In the genomic region with DNA sequence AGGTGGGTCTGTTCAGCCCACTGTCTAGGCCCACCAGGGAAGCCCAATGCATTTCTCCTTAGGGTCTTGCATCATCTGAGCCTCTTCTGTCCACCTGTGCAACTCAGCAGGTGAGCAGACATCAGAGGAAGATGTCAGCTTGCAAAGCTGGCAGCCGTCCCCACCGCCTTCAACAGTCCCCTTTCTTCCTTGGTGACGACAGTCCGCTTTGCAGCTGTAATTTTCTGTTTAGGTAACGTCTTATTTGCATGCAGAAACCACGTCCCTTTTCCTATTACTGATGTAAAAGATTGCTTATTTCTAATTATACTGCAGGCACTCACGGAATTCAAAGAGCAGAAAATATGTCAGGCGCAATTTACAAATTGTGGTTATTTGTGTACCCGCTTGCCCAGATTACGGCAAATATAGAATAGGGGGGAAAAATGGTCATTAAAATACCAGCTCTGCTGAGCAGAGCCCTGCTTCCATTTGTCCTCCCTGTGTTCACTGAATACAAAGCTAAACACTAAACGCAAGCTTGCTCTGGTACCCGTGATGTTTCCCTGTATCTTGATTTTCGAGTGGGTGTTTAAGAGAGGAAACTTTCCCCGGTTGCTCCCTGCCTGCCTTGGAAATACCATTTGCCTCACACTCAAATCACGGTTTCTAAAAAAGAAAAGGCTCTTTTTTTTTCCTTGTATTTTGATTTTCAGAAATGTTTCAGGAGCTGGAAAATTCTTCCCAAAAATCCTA, we compare ENCODE assay signal across 16 mouse cellular contexts.
DNase-seq lines count a peak whose midpoint lies in the region; ATAC-seq lines count a peak whose summit lies in the region.
"Had no signal": no experiment of that assay in that cellular context is flagged by ENCODE, and none has a peak within 500 bp of the region (broad histone marks: within the 10 kb centered on the region; RNA-seq: fewer than 3 reads in every experiment).

No protein-coding gene starts in this region.

- H3K36me3 ChIP-seq in hindbrain, embryonic 12.5 days, result no peaks in the 10 kb centered on the region
- no peaks in the 10 kb centered on the region for H3K36me3 ChIP-seq in hindbrain, embryonic 11.5 days (ENCODE audit: control insufficient read depth, insufficient read depth, low read length)
- H3K36me3 ChIP-seq in forebrain, embryonic 14.5 days (ENCODE audit: control insufficient read depth, insufficient read depth, low read length), result no peaks in the 10 kb centered on the region
- H3K36me3 ChIP-seq: embryonic facial prominence, embryonic 12.5 days; intestine, embryonic 15.5 days; limb, embryonic 13.5 days had no signal

- no peak overlapping the region for H3K4me2 ChIP-seq in hindbrain, embryonic 12.5 days (replicated peaks)
- no peak overlapping the region for H3K4me2 ChIP-seq in hindbrain, embryonic 11.5 days (replicated peaks; ENCODE audit: low read depth, low read length)
- H3K4me2 ChIP-seq in forebrain, embryonic 14.5 days (ENCODE audit: low read length), result no peak overlapping the region
- H3K4me2 ChIP-seq: embryonic facial prominence, embryonic 12.5 days; intestine, embryonic 15.5 days; limb, embryonic 13.5 days had no signal

- H3K9me3 ChIP-seq in hindbrain, embryonic 12.5 days (replicated peaks), result no peaks in the 10 kb centered on the region
- no peaks in the 10 kb centered on the region for H3K9me3 ChIP-seq in hindbrain, embryonic 11.5 days (ENCODE audit: control insufficient read depth, low read length)
- H3K9me3 ChIP-seq in forebrain, embryonic 14.5 days (replicated peaks; ENCODE audit: control insufficient read depth, low read length), result no peaks in the 10 kb centered on the region
- H3K9me3 ChIP-seq: embryonic facial prominence, embryonic 12.5 days; intestine, embryonic 15.5 days had no signal

- intact Hi-C loops in gastrocnemius, postnatal 14 days (cut with DNase I; ENCODE audit: low total_unique reads), result no loop called here

- H3K27me3 ChIP-seq in hindbrain, embryonic 12.5 days, result no peaks in the 10 kb centered on the region
- H3K27me3 ChIP-seq in hindbrain, embryonic 11.5 days (ENCODE audit: control insufficient read depth, insufficient read depth, low read length), result no peaks in the 10 kb centered on the region
- H3K27me3 ChIP-seq in forebrain, embryonic 14.5 days (replicated peaks; ENCODE audit: control insufficient read depth, insufficient read depth, low read length), result no peaks in the 10 kb centered on the region
- H3K27me3 ChIP-seq: embryonic facial prominence, embryonic 12.5 days; intestine, embryonic 15.5 days; limb, embryonic 13.5 days had no signal

- H3K4me3 ChIP-seq in hindbrain, embryonic 12.5 days, result no peak overlapping the region
- no peak overlapping the region for H3K4me3 ChIP-seq in hindbrain, embryonic 11.5 days (ENCODE audit: low read depth, low read length)
- no peak overlapping the region for H3K4me3 ChIP-seq in forebrain, embryonic 14.5 days (ENCODE audit: low read depth, low read length)
- H3K4me3 ChIP-seq: embryonic facial prominence, embryonic 12.5 days; intestine, embryonic 15.5 days; limb, embryonic 13.5 days had no signal

- peaks cover 12% of the 10 kb centered on the region; the same call in 1 of the 2 replicates for H3K4me1 ChIP-seq in hindbrain, embryonic 12.5 days
- H3K4me1 ChIP-seq in hindbrain, embryonic 11.5 days (replicated peaks; ENCODE audit: control insufficient read depth, insufficient read depth, low read length), result no peaks in the 10 kb centered on the region
- H3K4me1 ChIP-seq in forebrain, embryonic 14.5 days (ENCODE audit: control insufficient read depth, insufficient read depth, low read length), result peaks cover 7% of the 10 kb centered on the region; the same call in 1 of the 2 replicates
- H3K4me1 ChIP-seq: embryonic facial prominence, embryonic 12.5 days; intestine, embryonic 15.5 days; limb, embryonic 13.5 days had no signal

- H3K27ac ChIP-seq in hindbrain, embryonic 12.5 days, result peak overlapping the region; percentile 9; the same call in 1 of the 2 replicates
- H3K27ac ChIP-seq in hindbrain, embryonic 11.5 days (ENCODE audit: low read depth, low read length), result no peak overlapping the region
- peak overlapping the region; percentile 70 for H3K27ac ChIP-seq in forebrain, embryonic 14.5 days (ENCODE audit: low read depth, low read length)
- H3K27ac ChIP-seq: embryonic facial prominence, embryonic 12.5 days; intestine, embryonic 15.5 days; limb, embryonic 13.5 days had no signal

- WGBS in hindbrain, embryonic 12.5 days, result 82% methylated on average over 15 of the region's 15 CpGs
- 89% methylated on average over 15 of the region's 15 CpGs for WGBS in hindbrain, embryonic 11.5 days
- 46% methylated on average over 15 of the region's 15 CpGs for WGBS in forebrain, embryonic 14.5 days

- ATAC-seq in hindbrain, embryonic 12.5 days (ENCODE audit: low FRiP score), result no peak
- ATAC-seq in hindbrain, embryonic 11.5 days (ENCODE audit: low FRiP score), result no peak
- peak; percentile 44; the same call in 1 of the 2 replicates for ATAC-seq in forebrain, embryonic 14.5 days
- ATAC-seq: intestine, embryonic 15.5 days had no signal

- H3K9ac ChIP-seq in hindbrain, embryonic 12.5 days, result no peak overlapping the region
- no peak overlapping the region for H3K9ac ChIP-seq in hindbrain, embryonic 11.5 days (ENCODE audit: low read depth, low read length)
- H3K9ac ChIP-seq in forebrain, embryonic 14.5 days (ENCODE audit: low read length), result no peak overlapping the region
- H3K9ac ChIP-seq: embryonic facial prominence, embryonic 12.5 days; intestine, embryonic 15.5 days; limb, embryonic 13.5 days had no signal

- no peak for DNase-seq in hindbrain, embryonic 11.5 days (ENCODE audit: low spot score)
- DNase-seq in forebrain, embryonic 14.5 days (ENCODE audit: low spot score), result peak; percentile 67
- DNase-seq in left cerebral cortex, adult 9 months (ENCODE audit: low spot score in 2 of 2), result peak; percentile 43 to 52
- DNase-seq in right cerebral cortex, adult 2 months (ENCODE audit: low spot score in 2 of 2), result peak; percentile 51 to 52
- no peak for DNase-seq in lung, postnatal 14 days
- DNase-seq in gastrocnemius, postnatal 14 days, result no peak
- DNase-seq in cerebellum, adult 11 months, result no peak
- DNase-seq: adrenal gland, adult 2 months; B cell, adult 2 months; kidney, postnatal 10 days; layer of hippocampus, adult 9-11 months; lung, postnatal 4 days had no signal

Comparison
In these comparisons a context has a peak if more than half of its experiments do, and no peak if none do; other contexts are left out.
1. DNase-seq: peak in forebrain, embryonic 14.5 days (single experiment), left cerebral cortex, adult 9 months (2 of 2) and right cerebral cortex, adult 2 months (2 of 2); none in hindbrain, embryonic 11.5 days (single experiment), lung, postnatal 14 days (single experiment), gastrocnemius, postnatal 14 days (single experiment) and cerebellum, adult 11 months (single experiment).